Mouse (Mus musculus) ES-Bruce4 (cell line): ENCODE results near the gene Fyb2.

Experiments used
- CTCF ChIP-seq: IDR thresholded peaks from one replicate; pipeline ENCODE4 v1.8.1; 2011; ENCODE audit warnings: low read depth, low read length
- EP300 ChIP-seq: IDR thresholded peaks from 2 replicates; pipeline ENCODE4 v1.6.1; 2011; ENCODE audit warnings: low read depth, low read length; ENCODE audit not compliant: insufficient read depth
- POLR2A ChIP-seq: IDR thresholded peaks from one replicate; pipeline ENCODE4 v1.8.1; 2011; ENCODE audit warnings: low read length; ENCODE audit not compliant: insufficient read depth

DNA sequence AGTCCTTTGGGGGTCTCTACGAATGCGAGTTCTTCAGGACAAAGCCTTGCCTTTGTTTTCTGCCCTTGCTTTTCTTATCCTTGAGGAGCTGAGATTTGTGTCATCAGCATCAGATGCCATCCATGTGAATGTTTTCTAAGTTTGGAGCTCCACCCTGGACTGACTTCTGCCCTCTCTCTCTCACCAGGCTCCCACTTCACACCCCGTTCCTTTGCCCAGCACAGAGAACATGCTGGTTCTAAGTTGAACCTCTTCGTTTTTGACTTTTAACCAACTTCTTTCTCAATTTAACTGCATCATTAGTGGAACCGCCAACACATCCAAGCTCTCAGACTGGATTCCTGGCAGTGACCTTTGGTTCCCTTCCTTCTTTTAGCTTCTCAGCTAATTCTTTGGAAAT, 43.1 kb upstream of the Fyb2 start:
- TF ChIP-seq CTCF, result no peak
- no peak for TF ChIP-seq POLR2A
- no peak for TF ChIP-seq EP300
